Mouse (Mus musculus) spleen, adult 2 months (tissue): ENCODE data around the gene 4930449I24Rik. TPM values are rescaled to one million over a fixed set of nuclear protein-coding genes. Genes with fewer than 3 reads are reported as not detected.
"Not testable (repeated sequence)": the region's sequence is repeated elsewhere in the genome, so short reads cannot be mapped to it uniquely, and the experiment has no call there.

Experiments
- DNase-seq, 2 experiments: peaks; one replicate each; pipeline versions ENCODE4 v3.0.0 to v3.0.0-alpha.2; 2012 to 2021; ENCODE audit warnings: low spot score in 2 of 2, low read depth in 1 of 2
- H3K27ac ChIP-seq: fragments of 200-500 bp; 2 replicates; pipeline ENCODE4 v1.5.1; 2012; ENCODE audit warnings: low read length, inconsistent platforms; ENCODE audit not compliant: insufficient read depth
- H3K27me3 ChIP-seq: fragments of 200-500 bp; 2 replicates; pipeline ENCODE4 v1.6.1; 2012; ENCODE audit warnings: mild to moderate bottlenecking, moderate library complexity, low read length, inconsistent platforms; ENCODE audit not compliant: control insufficient read depth, insufficient read depth
- H3K36me3 ChIP-seq: fragments of 200-500 bp; 2 replicates; pipeline ENCODE4 v1.6.1; 2012; ENCODE audit warnings: mild to moderate bottlenecking, low read length, inconsistent platforms; ENCODE audit not compliant: control insufficient read depth, insufficient read depth
- H3K4me1 ChIP-seq: fragments of 200-500 bp; 2 replicates; pipeline ENCODE4 v1.6.1; 2011; ENCODE audit warnings: inconsistent platforms; ENCODE audit not compliant: control insufficient read depth, insufficient read depth, insufficient read length
- H3K4me3 ChIP-seq: fragments of 200-500 bp; 2 replicates; pipeline ENCODE4 v1.5.1; 2011; ENCODE audit warnings: mild to moderate bottlenecking, inconsistent platforms; ENCODE audit not compliant: insufficient read depth, insufficient read length; ENCODE audit errors: extremely low read depth
- CTCF ChIP-seq: fragments of 200-500 bp; IDR thresholded peaks from 2 replicates; pipeline ENCODE4 v1.5.1; 2011; ENCODE audit warnings: mild to moderate bottlenecking, inconsistent platforms; ENCODE audit not compliant: insufficient read depth, insufficient read length, insufficient replicate concordance; ENCODE audit errors: extremely low read depth
- POLR2A ChIP-seq: fragments of 200-500 bp; IDR thresholded peaks from 2 replicates; pipeline ENCODE4 v1.6.1; 2011; ENCODE audit warnings: low read depth, low read length, inconsistent platforms
- WGBS: fragments of 180-500 bp; shearing (Covaris S2); methylation state at CpG from one replicate; pipeline ENCODE4 v1.1.7; 2018; 5-methylcytosine and 5-hydroxymethylcytosine counted together
- polyA plus RNA-seq: library from polyadenylated mRNA; depleted of rRNA; stranded (reverse); fragments of >200 nt; gene quantifications from 2 replicates; pipeline ENCODE4 v1.2.3, GENCODE M21; 2012; rRNA removed

The 4930449I24Rik gene
- not detected in 2 replicates for polyA plus RNA-seq

- H3K4me1 ChIP-seq, DNase-seq, H3K36me3 ChIP-seq, H3K27ac ChIP-seq, H3K4me3 ChIP-seq, H3K27me3 ChIP-seq: not testable (repeated sequence)
- no CpG with 5 or more reads among the region's 5 CpGs for WGBS
Observed at GRCm38 (mm10) chr5:146502099-146502498, at the start of gene 4930449I24Rik. Gene 4930449I24Rik, plus strand, starts transcription at chr5:146502399.

GRCm38 (mm10) chr5:146453556-146453955, 48.6 kb upstream of the 4930449I24Rik start:
- H3K27me3 ChIP-seq: no peaks in the 10 kb centered on the region
- no peaks in the 10 kb centered on the region for H3K4me1 ChIP-seq
- TF ChIP-seq CTCF (no peak), POLR2A (no peak)
- no peak overlapping the region for H3K27ac ChIP-seq
- no peak overlapping the region for H3K4me3 ChIP-seq
- no peaks in the 10 kb centered on the region for H3K36me3 ChIP-seq
- no peak for DNase-seq
- WGBS: 90% methylated on average over 6 of the region's 6 CpGs

DNA sequence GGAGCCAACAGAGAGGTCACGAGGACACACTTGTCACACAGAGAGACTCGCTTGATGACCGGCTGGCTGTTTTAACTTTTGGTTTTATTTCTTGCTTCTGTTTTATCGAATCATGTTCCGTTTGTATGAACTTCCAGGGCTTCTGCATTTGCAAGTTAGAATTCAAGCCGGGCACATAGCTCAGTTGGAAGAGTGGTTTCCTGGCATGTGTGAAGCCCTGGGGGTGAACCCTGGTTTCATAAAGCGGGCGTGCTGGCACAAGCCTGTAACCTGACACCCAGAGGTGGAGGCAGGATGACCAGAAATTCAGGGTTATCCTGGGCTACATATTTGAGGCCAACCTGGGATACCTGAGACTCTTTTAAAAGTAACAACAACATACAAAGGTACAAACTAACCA, 40.6 kb upstream of the 4930449I24Rik start:
- Histone ChIP-seq H3K4me3 (no peak overlapping the region), H3K27me3 (no peaks in the 10 kb centered on the region), H3K36me3 (no peaks in the 10 kb centered on the region), H3K4me1 (no peaks in the 10 kb centered on the region), H3K27ac (no peak overlapping the region)
- TF ChIP-seq POLR2A (no peak), CTCF (no peak)
- WGBS: 59% methylated on average over 8 of the region's 8 CpGs
- DNase-seq: no peak

GRCm38 (mm10) chr5:146466663-146467062, 35.5 kb upstream of the 4930449I24Rik start:
- TF ChIP-seq POLR2A: no peak
- no peak for TF ChIP-seq CTCF
- no peaks in the 10 kb centered on the region for H3K4me1 ChIP-seq
- no peak overlapping the region for H3K27ac ChIP-seq
- no peak overlapping the region for H3K4me3 ChIP-seq
- no peaks in the 10 kb centered on the region for H3K36me3 ChIP-seq
- no peaks in the 10 kb centered on the region for H3K27me3 ChIP-seq
- no peak for DNase-seq
- WGBS: 92% methylated on average over 19 of the region's 19 CpGs

DNA sequence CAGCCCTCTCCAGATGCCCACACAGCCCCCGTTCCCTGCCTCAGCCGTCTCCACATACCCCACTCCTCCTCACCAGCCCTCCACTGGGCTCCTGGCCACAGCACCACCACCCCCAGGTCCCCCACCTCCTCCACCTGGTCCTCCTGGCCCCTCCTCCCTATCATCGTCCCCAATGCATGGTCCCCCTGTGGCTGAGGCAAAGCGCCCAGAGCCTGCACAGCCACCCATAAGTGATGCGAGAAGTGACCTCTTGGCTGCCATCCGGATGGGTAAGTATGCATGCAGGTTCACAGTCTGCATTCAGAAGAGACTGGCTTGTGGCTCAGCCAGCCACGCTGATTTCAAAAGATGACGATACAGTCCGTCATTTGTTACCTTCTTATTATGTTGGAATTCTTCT, 33.9 kb upstream of the 4930449I24Rik start:
- Histone ChIP-seq H3K27ac (no peak overlapping the region), H3K4me3 (no peak overlapping the region), H3K27me3 (no peaks in the 10 kb centered on the region), H3K36me3 (no peaks in the 10 kb centered on the region), H3K4me1 (no peaks in the 10 kb centered on the region)
- TF ChIP-seq CTCF (no peak), POLR2A (no peak)
- 92% methylated on average over 9 of the region's 9 CpGs for WGBS
- no peak for DNase-seq

- Histone ChIP-seq H3K27ac (no peak overlapping the region), H3K36me3 (no peaks in the 10 kb centered on the region), H3K4me1 (no peaks in the 10 kb centered on the region), H3K4me3 (no peak overlapping the region), H3K27me3 (no peaks in the 10 kb centered on the region)
- TF ChIP-seq CTCF (no peak), POLR2A (no peak)
- no peak for DNase-seq
- 84% methylated on average over 9 of the region's 9 CpGs for WGBS
Observed at GRCm38 (mm10) chr5:146470821-146471220, 31.4 kb upstream of the 4930449I24Rik start.

GRCm38 (mm10) chr5:146471311-146471710, 30.9 kb upstream of the 4930449I24Rik start:
- no peaks in the 10 kb centered on the region for H3K27me3 ChIP-seq
- no peaks in the 10 kb centered on the region for H3K4me1 ChIP-seq
- no peak for TF ChIP-seq CTCF
- TF ChIP-seq POLR2A: no peak
- no peak overlapping the region for H3K4me3 ChIP-seq
- WGBS: 86% methylated on average over 5 of the region's 5 CpGs
- no peaks in the 10 kb centered on the region for H3K36me3 ChIP-seq
- DNase-seq: no peak
- no peak overlapping the region for H3K27ac ChIP-seq

DNA sequence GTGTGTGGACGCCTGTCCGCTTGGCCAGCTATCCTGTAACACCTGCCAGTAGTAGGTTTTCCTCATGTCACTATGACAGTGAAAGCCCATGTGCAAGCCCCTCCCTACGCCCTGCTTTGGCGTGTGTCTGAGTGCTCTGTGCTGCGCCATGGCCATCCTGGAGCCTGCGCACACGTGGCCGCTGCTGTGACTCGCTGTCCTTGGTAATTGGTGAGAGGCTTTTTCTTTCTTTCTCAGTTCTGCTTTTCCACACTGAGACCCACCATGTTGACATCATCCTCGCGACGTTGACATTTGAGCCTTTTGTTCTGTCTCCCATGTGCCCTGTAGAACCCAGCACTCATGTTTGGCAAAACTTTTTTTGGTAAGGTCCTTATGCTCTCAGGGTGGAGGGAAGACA, 30.4 kb upstream of the 4930449I24Rik start:
- no peaks in the 10 kb centered on the region for H3K27me3 ChIP-seq
- no peak overlapping the region for H3K4me3 ChIP-seq
- no peak for DNase-seq
- TF ChIP-seq POLR2A: no peak
- no peak for TF ChIP-seq CTCF
- H3K4me1 ChIP-seq: no peaks in the 10 kb centered on the region
- H3K36me3 ChIP-seq: no peaks in the 10 kb centered on the region
- H3K27ac ChIP-seq: no peak overlapping the region
- 84% methylated on average over 12 of the region's 12 CpGs for WGBS

DNA sequence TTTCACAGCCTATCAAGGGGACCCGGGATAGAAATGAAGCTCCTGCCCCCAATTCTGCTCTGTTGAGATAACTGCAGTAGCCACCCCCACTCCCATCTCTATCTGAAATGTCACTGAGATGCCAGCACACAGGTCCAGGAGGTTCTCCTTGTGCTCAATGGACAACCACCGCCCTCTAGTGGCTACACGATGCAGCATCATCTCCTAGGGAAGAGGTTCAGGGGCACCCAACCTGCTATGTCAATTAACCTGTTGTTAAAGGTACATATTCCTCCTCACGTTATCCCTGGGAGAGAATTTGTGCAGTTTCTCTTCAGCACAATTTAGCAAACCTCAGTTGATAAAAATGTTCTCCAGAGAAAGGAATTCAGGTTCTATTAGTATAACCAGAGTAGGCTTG, 22.6 kb upstream of the 4930449I24Rik start:
- not testable (repeated sequence) for H3K27me3 ChIP-seq, H3K36me3 ChIP-seq, H3K27ac ChIP-seq, DNase-seq, H3K4me3 ChIP-seq, H3K4me1 ChIP-seq
- WGBS: 16% methylated on average over 4 of the region's 4 CpGs

- not testable (repeated sequence) for H3K27me3 ChIP-seq, H3K4me3 ChIP-seq, H3K4me1 ChIP-seq, H3K36me3 ChIP-seq, DNase-seq, H3K27ac ChIP-seq
- WGBS: 92% methylated on average over 3 of the region's 3 CpGs
Observed at GRCm38 (mm10) chr5:146481665-146482064, 20.5 kb upstream of the 4930449I24Rik start, which contains the start of gene Gm6408. Gene Gm6408, plus strand, starts transcription at chr5:146481965.
